Mouse (Mus musculus) embryonic fibroblast, embryonic 13.5 days (primary cell): ENCODE measurements around the gene Polr2l.

Experiments
- CTCF ChIP-seq: IDR thresholded peaks from 2 replicates; pipeline ENCODE4 v1.5.1; 2011; ENCODE audit warnings: mild to moderate bottlenecking, control low read depth, low read length, moderate library complexity, borderline replicate concordance; ENCODE audit not compliant: insufficient read depth
- POLR2A ChIP-seq: IDR thresholded peaks from 2 replicates; pipeline ENCODE4 v1.6.1; 2011; ENCODE audit warnings: low read depth, mild to moderate bottlenecking, control low read depth, low read length, moderate library complexity

DNA sequence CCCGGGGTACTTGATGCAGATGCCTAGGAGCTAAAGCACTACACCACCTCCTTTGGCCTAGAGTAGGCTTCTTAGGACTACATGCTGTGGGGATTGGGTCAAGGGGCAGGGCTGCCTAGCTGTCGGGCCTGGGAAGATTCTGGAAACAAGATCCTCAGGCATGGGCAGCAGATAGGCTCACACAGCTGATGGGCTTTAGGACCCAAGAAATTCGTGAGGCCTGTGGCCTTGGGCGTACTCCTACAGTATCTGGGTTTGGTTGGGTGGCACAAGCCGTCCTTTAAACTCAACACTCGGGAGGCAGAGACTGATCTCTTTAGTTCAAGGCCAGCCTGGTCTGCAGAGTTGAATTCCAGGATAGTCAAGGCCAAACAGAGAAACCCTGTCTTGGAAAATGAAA is 2.7 kb downstream of the Polr2l start:
- TF ChIP-seq POLR2A (peak; percentile 15; the same call in 1 of the 2 replicates), CTCF (no peak)
